Mouse (Mus musculus): Measurements from ENCODE around the gene Fgf5. TPM values are rescaled to one million over a fixed set of nuclear protein-coding genes. Genes with fewer than 3 reads are reported as not detected.

Fgf5 gene
- total RNA-seq, 2 experiments from 2014 or later: 0.20 TPM

DNA sequence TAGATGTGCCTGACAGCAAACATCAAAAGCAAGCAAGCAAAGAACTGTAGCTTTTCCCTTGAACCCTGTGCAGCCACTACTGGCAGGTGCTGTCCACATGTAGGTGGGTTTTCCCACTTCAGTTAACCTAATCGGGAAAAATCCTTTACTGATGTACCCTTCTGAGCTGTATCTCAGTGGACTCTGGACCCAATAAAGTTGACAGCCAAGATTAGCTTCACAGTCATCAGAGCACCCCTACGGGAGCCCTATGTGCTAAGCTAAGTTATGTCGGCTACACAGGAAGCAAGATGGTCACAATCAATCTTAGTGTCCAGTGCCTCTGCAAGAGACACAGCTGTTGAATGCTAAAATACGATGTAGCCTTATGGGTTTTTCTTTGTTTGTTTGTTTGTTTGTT, 46.1 kb downstream of the Fgf5 start:
- DNase-seq (ENCODE audit: low spot score in 2 of 2): no peak

DNA sequence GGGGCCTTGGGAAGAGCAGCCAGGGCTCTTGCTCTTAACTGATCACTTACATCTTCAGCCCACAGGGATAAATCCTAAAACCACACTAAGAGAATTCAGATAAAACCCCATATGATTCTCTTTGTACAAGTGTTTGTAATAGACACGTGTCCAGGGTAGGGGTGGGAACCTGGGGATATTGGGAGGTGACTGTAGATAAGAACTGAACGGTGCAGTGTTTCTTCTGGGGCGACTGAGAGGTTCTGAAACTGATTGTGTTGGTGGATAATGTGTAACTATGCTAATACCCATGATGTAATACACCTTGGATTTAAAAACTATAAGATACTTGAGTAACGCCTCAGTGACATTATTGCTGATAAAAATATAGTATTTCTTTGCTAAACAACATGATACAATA, 51.7 kb downstream of the Fgf5 start:
- DNase-seq (ENCODE audit: low spot score in 2 of 2): no peak

DNA sequence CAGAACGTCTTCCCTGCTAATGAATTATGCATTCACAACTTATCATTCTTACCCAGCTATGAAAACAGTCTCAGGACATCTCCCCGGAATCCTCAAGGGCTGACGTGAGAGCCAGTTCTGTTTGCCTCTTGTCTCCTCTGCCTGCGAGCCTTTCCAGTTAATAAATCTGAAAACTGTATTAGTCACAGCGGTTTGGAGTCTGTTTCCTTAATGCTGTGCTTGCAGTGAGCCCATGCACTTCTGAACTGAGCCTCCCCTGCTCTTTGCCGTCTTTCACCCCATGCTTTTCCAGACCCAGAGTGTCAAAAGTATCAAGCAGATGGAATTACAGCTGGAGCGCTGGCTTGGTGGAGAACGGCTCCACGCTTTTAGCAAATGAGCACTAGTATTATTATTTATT, 52.5 kb downstream of the Fgf5 start:
- no peak for DNase-seq (ENCODE audit: low spot score in 2 of 2)

DNA sequence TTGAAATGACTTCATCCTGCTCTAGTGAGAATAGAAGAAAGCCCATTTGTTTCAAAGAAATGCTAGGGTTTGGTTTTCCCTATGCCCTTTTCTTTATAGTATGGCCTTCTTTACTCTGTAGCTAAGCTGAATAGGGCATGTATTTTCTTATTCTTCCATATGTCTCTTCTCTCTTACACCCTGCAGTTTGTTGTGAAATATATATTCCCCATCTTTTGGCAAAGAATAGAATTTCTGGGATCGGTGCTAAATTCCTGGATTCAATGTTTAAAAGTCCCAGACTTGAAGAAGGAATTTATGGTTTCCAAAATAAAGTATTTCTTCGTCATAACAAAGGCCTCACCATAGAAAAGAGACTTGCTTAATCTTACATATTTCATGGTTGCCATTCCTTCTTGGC, 72.6 kb downstream of the Fgf5 start:
- no peak for DNase-seq (ENCODE audit: low spot score in 2 of 2)

Other genes starting within 250 kb of the Fgf5 start
- gene Antxr2, start 223.1 kb upstream of the Fgf5 start, total RNA-seq (2021): 10 to 100 TPM; 29.6 to 29.9 TPM
- gene Prdm8, start 87.0 kb upstream of the Fgf5 start, total RNA-seq (2021): under 1 TPM; 0.14 to 0.34 TPM
- not detected for gene Cfap299, start 75.1 kb downstream of the Fgf5 start, total RNA-seq (2021)